13 mouse cellular contexts compared by ENCODE assay signal in the genomic region with DNA sequence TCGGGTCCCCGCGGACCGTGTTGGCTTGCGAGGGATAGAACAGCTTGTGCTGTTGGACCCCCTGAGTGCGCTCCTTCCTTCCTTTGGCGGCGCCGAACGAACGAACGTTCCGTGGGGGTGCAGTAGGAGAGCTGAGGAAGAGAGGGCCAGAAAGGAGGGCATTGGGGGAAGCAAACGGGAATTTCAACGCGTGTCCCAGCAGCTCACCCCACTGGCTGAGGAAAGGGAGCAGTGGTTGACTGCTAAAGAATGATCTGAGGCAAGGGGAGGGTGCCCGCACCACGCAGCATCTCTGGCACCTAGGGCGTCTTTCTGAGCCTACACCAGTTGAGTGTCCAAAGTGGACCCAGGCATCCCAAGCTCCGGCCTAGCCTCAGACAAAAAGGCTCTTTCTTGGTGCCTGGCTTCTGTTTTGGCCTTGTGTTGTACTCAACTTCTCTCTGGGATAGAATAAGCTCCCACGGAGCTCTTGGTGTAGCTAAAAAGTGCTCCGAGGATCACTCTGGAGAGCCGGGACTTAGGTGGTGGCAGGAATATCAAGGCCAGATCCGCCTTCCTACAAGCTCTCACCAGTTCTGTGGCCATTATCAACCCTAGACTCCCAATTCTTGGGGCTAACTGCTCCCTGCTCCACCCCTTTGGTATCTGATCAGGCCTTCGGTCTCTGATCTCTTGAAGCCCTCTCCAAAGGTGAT. TPM values are rescaled to one million over a fixed set of nuclear protein-coding genes. Genes with fewer than 3 reads are reported as not detected.
A peak's percentile ranks its signal among the peaks of the same experiment; 100 is the strongest.
DNase-seq lines count a peak whose midpoint lies in the region; ATAC-seq and TF ChIP-seq lines count a peak whose summit lies in the region.
"Had no signal": no experiment of that assay in that cellular context is flagged by ENCODE, and none has a peak within 500 bp of the region (broad histone marks: within the 10 kb centered on the region; RNA-seq: fewer than 3 reads in every experiment).

No protein-coding gene starts in this region.

- intact Hi-C loops in left cerebral cortex, postnatal 25 days (cut with DNase I), result loop anchor here (5.0 to 10.0 kb wide), 2 partner anchors 639 to 966 kb away; no protein-coding TSS in a partner anchor

- TF ChIP-seq CTCF in midbrain, postnatal 0 days (IDR thresholded peaks at IDR 0.05), result no peak

- H3K27ac ChIP-seq in kidney, embryonic 15.5 days, result no peak overlapping the region
- H3K27ac ChIP-seq in embryonic facial prominence, embryonic 14.5 days (replicated peaks; ENCODE audit: low read depth, low read length), result no peak overlapping the region
- no peak overlapping the region for H3K27ac ChIP-seq in hindbrain, embryonic 16.5 days (ENCODE audit: low read depth, low read length)
- no peak overlapping the region for H3K27ac ChIP-seq in midbrain, postnatal 0 days (ENCODE audit: low read depth, low read length)

- H3K9ac ChIP-seq in kidney, embryonic 15.5 days, result no peak overlapping the region
- H3K9ac ChIP-seq in embryonic facial prominence, embryonic 14.5 days (ENCODE audit: low read depth, low read length), result peak overlapping the region; percentile 42; the same call in 1 of the 2 replicates
- peak overlapping the region; percentile 43 for H3K9ac ChIP-seq in hindbrain, embryonic 16.5 days (ENCODE audit: low read depth, low read length)
- no peak overlapping the region for H3K9ac ChIP-seq in midbrain, postnatal 0 days (replicated peaks; ENCODE audit: low read length, poor library complexity, severe bottlenecking)

- H3K27me3 ChIP-seq in kidney, embryonic 15.5 days, result peaks cover 99% of the 10 kb centered on the region
- H3K27me3 ChIP-seq in embryonic facial prominence, embryonic 14.5 days (replicated peaks; ENCODE audit: control insufficient read depth, insufficient read depth, low read length), result peaks cover 94% of the 10 kb centered on the region
- peaks cover 69% of the 10 kb centered on the region for H3K27me3 ChIP-seq in hindbrain, embryonic 16.5 days (replicated peaks; ENCODE audit: control insufficient read depth, insufficient read depth, low read length)
- H3K27me3 ChIP-seq in midbrain, postnatal 0 days (ENCODE audit: insufficient read depth, low read length), result peaks cover 75% of the 10 kb centered on the region

- no peak for ATAC-seq in kidney, embryonic 15.5 days (replicated peaks; ENCODE audit: low FRiP score)
- ATAC-seq in embryonic facial prominence, embryonic 14.5 days (ENCODE audit: low read depth), result no peak
- no peak for ATAC-seq in hindbrain, embryonic 16.5 days
- no peak for ATAC-seq in midbrain, postnatal 0 days (ENCODE audit: low FRiP score)
- no peak for ATAC-seq in granulocyte monocyte progenitor cell, adult 5-6 weeks (replicated peaks; ENCODE audit: poor library complexity, severe bottlenecking)
- ATAC-seq: inflammation-experienced regulatory T-cells, adult 6 months had no signal

- 9% methylated on average over 25 of the region's 25 CpGs for WGBS in kidney, embryonic 15.5 days
- 5% methylated on average over 24 of the region's 25 CpGs for WGBS in embryonic facial prominence, embryonic 14.5 days
- WGBS in hindbrain, embryonic 16.5 days, result 7% methylated on average over 25 of the region's 25 CpGs
- WGBS in midbrain, postnatal 0 days, result 6% methylated on average over 25 of the region's 25 CpGs

- peaks cover 48% of the 10 kb centered on the region for H3K4me1 ChIP-seq in kidney, embryonic 15.5 days
- H3K4me1 ChIP-seq in embryonic facial prominence, embryonic 14.5 days (ENCODE audit: control insufficient read depth, insufficient read depth, low read length), result 0 out of 2 replicates have a peak, but pooled peaks cover 3% of the 10 kb centered on the region
- peaks cover 25% of the 10 kb centered on the region for H3K4me1 ChIP-seq in hindbrain, embryonic 16.5 days (ENCODE audit: control insufficient read depth, insufficient read depth, low read depth, low read length)
- peaks cover 8% of the 10 kb centered on the region; the same call in 1 of the 2 replicates for H3K4me1 ChIP-seq in midbrain, postnatal 0 days (ENCODE audit: insufficient read depth, low read length)

- H3K9me3 ChIP-seq in kidney, embryonic 15.5 days (replicated peaks), result no peaks in the 10 kb centered on the region
- no peaks in the 10 kb centered on the region for H3K9me3 ChIP-seq in embryonic facial prominence, embryonic 14.5 days (ENCODE audit: control insufficient read depth, low read length)
- H3K9me3 ChIP-seq in hindbrain, embryonic 16.5 days (ENCODE audit: control insufficient read depth, low read length), result no peaks in the 10 kb centered on the region
- no peaks in the 10 kb centered on the region for H3K9me3 ChIP-seq in midbrain, postnatal 0 days (ENCODE audit: low read length)

- DNase-seq in kidney, postnatal 10 days, result no peak
- no peak for DNase-seq in embryonic facial prominence, embryonic 14.5 days (ENCODE audit: low spot score)
- no peak for DNase-seq in midbrain, postnatal 0 days (ENCODE audit: low spot score)
- no peak for DNase-seq in adrenal gland, adult (ENCODE audit: inconsistent age in 2 of 2, low spot score in 1 of 2)
- no peak for DNase-seq in left cerebral cortex, postnatal 25 days (ENCODE audit: low spot score in 2 of 2)
- DNase-seq: left cerebral cortex, postnatal 4 days had no signal

- H3K4me3 ChIP-seq in kidney, embryonic 15.5 days (replicated peaks), result peak overlapping the region; percentile 45
- peak overlapping the region; percentile 49 for H3K4me3 ChIP-seq in embryonic facial prominence, embryonic 14.5 days (ENCODE audit: low read depth, low read length)
- H3K4me3 ChIP-seq in hindbrain, embryonic 16.5 days (ENCODE audit: low read length), result peak overlapping the region; percentile 51
- H3K4me3 ChIP-seq in midbrain, postnatal 0 days (ENCODE audit: low read depth, low read length), result peak overlapping the region; percentile 48

- H3K4me2 ChIP-seq in kidney, embryonic 15.5 days, result peak overlapping the region; percentile 80
- peak overlapping the region; percentile 92 for H3K4me2 ChIP-seq in embryonic facial prominence, embryonic 14.5 days (ENCODE audit: low read depth, low read length)
- H3K4me2 ChIP-seq in hindbrain, embryonic 16.5 days (ENCODE audit: low read length), result peak overlapping the region; percentile 91
- peak overlapping the region; percentile 94 for H3K4me2 ChIP-seq in midbrain, postnatal 0 days (ENCODE audit: low read depth, low read length, poor library complexity, severe bottlenecking)

- H3K36me3 ChIP-seq in kidney, embryonic 15.5 days, result no peaks in the 10 kb centered on the region
- H3K36me3 ChIP-seq in embryonic facial prominence, embryonic 14.5 days (ENCODE audit: control insufficient read depth, insufficient read depth, low read length), result no peaks in the 10 kb centered on the region
- no peaks in the 10 kb centered on the region for H3K36me3 ChIP-seq in hindbrain, embryonic 16.5 days (ENCODE audit: control insufficient read depth, insufficient read depth, low read length)
- H3K36me3 ChIP-seq in midbrain, postnatal 0 days (ENCODE audit: insufficient read depth, low read length), result no peaks in the 10 kb centered on the region

RNA-seq across cellular contexts. Expression of a gene that starts 0.9 kb away (rescaled TPM):
- polyA plus RNA-seq in kidney, embryonic 15.5 days (2015; fragmentation: Nextera tagmentation; extraction: Ambion mirVana), result 0.45 and 0.55 TPM in 2 replicates
- polyA plus RNA-seq in embryonic facial prominence, embryonic 14.5 days (2014; fragmentation: Nextera tagmentation; extraction: Ambion mirVana), result 4.6 and 7.5 TPM in 2 replicates
- polyA plus RNA-seq in hindbrain, embryonic 16.5 days (2015; fragmentation: Nextera tagmentation; extraction: Ambion mirVana), result 3.0 and 5.0 TPM in 2 replicates
- 2.8 and 2.9 TPM in 2 replicates for total RNA-seq in midbrain, postnatal 0 days (2014; rRNA removed)
- 0.63 and 1.0 TPM in 2 replicates for polyA plus RNA-seq in midbrain, postnatal 0 days (2015; fragmentation: Nextera tagmentation; extraction: Ambion mirVana)
- not detected for total RNA-seq in left cerebral cortex, postnatal 25 days (2021)
- not detected in 2 replicates for total RNA-seq in granulocyte monocyte progenitor cell, adult 5-6 weeks (2014; fragmentation: Nextera tagmentation)
- not detected in 2 replicates for total RNA-seq in granulocyte monocyte progenitor cell, adult 5-6 weeks (2017)
- total RNA-seq: adrenal gland, postnatal 4 days; left cerebral cortex, postnatal 4 days; neutrophil, adult 5-6 weeks had no signal
- polyA plus RNA-seq: cortical plate, adult 2 months; inflammation-experienced regulatory T-cells, adult 6 months had no signal

Comparison
In these comparisons a context has a peak if more than half of its experiments do, and no peak if none do; other contexts are left out.
1. H3K9ac ChIP-seq: peak in embryonic facial prominence, embryonic 14.5 days (single experiment) and hindbrain, embryonic 16.5 days (single experiment); none in kidney, embryonic 15.5 days (single experiment) and midbrain, postnatal 0 days (single experiment).
2. Peak in every context shown above with its lines, with median percentiles within 50 percentile points of each other: H3K4me2 ChIP-seq and H3K4me3 ChIP-seq.